ENCODE assay signal across 12 mouse cellular contexts in the genomic region with DNA sequence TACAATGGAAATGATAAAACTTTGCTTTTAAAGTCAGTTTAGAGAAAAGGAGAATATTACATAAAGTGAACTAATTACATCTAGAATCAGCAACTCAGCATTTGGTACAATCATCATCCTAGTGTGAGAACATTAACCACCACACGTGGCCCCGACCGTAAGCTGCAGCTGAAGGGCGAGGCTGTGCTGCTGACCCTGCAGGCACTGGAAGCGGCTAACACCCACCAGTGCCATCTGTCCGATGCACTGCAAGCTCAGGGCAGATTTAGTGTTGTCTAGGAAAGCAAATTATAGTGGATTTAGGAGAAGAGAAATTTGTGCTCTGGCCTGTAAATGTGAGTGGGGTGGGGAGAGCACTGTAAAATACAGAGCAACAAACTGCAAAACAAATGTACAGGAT. TPM values are rescaled to one million over a fixed set of nuclear protein-coding genes. Genes with fewer than 3 reads are reported as not detected.
DNase-seq lines count a peak whose midpoint lies in the region; ATAC-seq and TF ChIP-seq lines count a peak whose summit lies in the region.
"Had no signal": no experiment of that assay in that cellular context is flagged by ENCODE, and none has a peak within 500 bp of the region (broad histone marks: within the 10 kb centered on the region; RNA-seq: fewer than 3 reads in every experiment).

No protein-coding gene starts in this region.

- 0 out of 2 replicates have a peak, but pooled peaks have one; percentile 55 for ATAC-seq in hindbrain, embryonic 16.5 days
- ATAC-seq in hindbrain, embryonic 12.5 days (ENCODE audit: low FRiP score): no peak
- ATAC-seq in lung, postnatal 0 days: no peak

- no peak for DNase-seq in lung, postnatal 0 days (ENCODE audit: low spot score)
- no peak for DNase-seq in lung, postnatal 36 days
- DNase-seq in cerebellum, adult 9-11 months: peak; percentile 66
- DNase-seq in retina, postnatal 1 day: peak; percentile 62
- DNase-seq in testis, postnatal 14 days (ENCODE audit: low spot score): no peak
- DNase-seq: embryo, embryonic 11 days had no signal

- H3K27ac ChIP-seq in hindbrain, embryonic 16.5 days (ENCODE audit: low read depth, low read length): no peak overlapping the region
- no peak overlapping the region for H3K27ac ChIP-seq in hindbrain, embryonic 12.5 days
- H3K27ac ChIP-seq in lung, postnatal 0 days (ENCODE audit: low read length): 0 out of 2 replicates have a peak overlapping the region, but pooled peaks have one; percentile 38
- H3K27ac ChIP-seq: stomach, embryonic 15.5 days had no signal

- no peak overlapping the region for H3K4me2 ChIP-seq in hindbrain, embryonic 16.5 days (ENCODE audit: low read length)
- no peak overlapping the region for H3K4me2 ChIP-seq in hindbrain, embryonic 12.5 days (replicated peaks)
- H3K4me2 ChIP-seq in lung, postnatal 0 days (replicated peaks; ENCODE audit: low read depth, low read length): no peak overlapping the region
- H3K4me2 ChIP-seq: lung, embryonic 14.5 days; stomach, embryonic 15.5 days had no signal

- no peaks in the 10 kb centered on the region for H3K9me3 ChIP-seq in hindbrain, embryonic 16.5 days (ENCODE audit: control insufficient read depth, low read length)
- H3K9me3 ChIP-seq in hindbrain, embryonic 12.5 days (replicated peaks): no peaks in the 10 kb centered on the region
- H3K9me3 ChIP-seq in lung, postnatal 0 days (ENCODE audit: low read length): no peaks in the 10 kb centered on the region
- H3K9me3 ChIP-seq: megakaryocyte, embryonic 14.5 days; stomach, embryonic 15.5 days had no signal

- WGBS in hindbrain, embryonic 16.5 days: 68% methylated on average over 6 of the region's 6 CpGs
- WGBS in hindbrain, embryonic 12.5 days: 89% methylated on average over 6 of the region's 6 CpGs
- 86% methylated on average over 6 of the region's 6 CpGs for WGBS in lung, postnatal 0 days

- no peak for TF ChIP-seq CTCF in lung, postnatal 0 days (IDR thresholded peaks at IDR 0.05)

- H3K4me3 ChIP-seq in hindbrain, embryonic 16.5 days (ENCODE audit: low read length): no peak overlapping the region
- H3K4me3 ChIP-seq in hindbrain, embryonic 12.5 days: no peak overlapping the region
- no peak overlapping the region for H3K4me3 ChIP-seq in lung, postnatal 0 days (ENCODE audit: low read depth, low read length)
- H3K4me3 ChIP-seq: erythroblast, embryonic 14.5 days; stomach, embryonic 15.5 days had no signal

- peaks cover 10% of the 10 kb centered on the region for H3K4me1 ChIP-seq in hindbrain, embryonic 16.5 days (ENCODE audit: control insufficient read depth, insufficient read depth, low read depth, low read length)
- 0 out of 2 replicates have a peak, but pooled peaks cover 4% of the 10 kb centered on the region for H3K4me1 ChIP-seq in hindbrain, embryonic 12.5 days
- H3K4me1 ChIP-seq in lung, postnatal 0 days (ENCODE audit: insufficient read depth, low read depth, low read length): no peaks in the 10 kb centered on the region
- H3K4me1 ChIP-seq: stomach, embryonic 15.5 days had no signal

- no peak overlapping the region for H3K9ac ChIP-seq in hindbrain, embryonic 16.5 days (ENCODE audit: low read depth, low read length)
- no peak overlapping the region for H3K9ac ChIP-seq in hindbrain, embryonic 12.5 days
- H3K9ac ChIP-seq in lung, postnatal 0 days (replicated peaks; ENCODE audit: low read depth): no peak overlapping the region
- H3K9ac ChIP-seq: lung, embryonic 14.5 days; stomach, embryonic 15.5 days had no signal

- no peak for TF ChIP-seq EP300 in lung, postnatal 0 days (IDR thresholded peaks at IDR 0.05)

- no peaks in the 10 kb centered on the region for H3K27me3 ChIP-seq in hindbrain, embryonic 16.5 days (replicated peaks; ENCODE audit: control insufficient read depth, insufficient read depth, low read length)
- no peaks in the 10 kb centered on the region for H3K27me3 ChIP-seq in hindbrain, embryonic 12.5 days
- no peaks in the 10 kb centered on the region for H3K27me3 ChIP-seq in lung, postnatal 0 days (replicated peaks; ENCODE audit: insufficient read depth, low read length)
- H3K27me3 ChIP-seq: megakaryocyte, embryonic 14.5 days; stomach, embryonic 15.5 days had no signal

- peaks cover 23% of the 10 kb centered on the region for H3K36me3 ChIP-seq in hindbrain, embryonic 16.5 days (ENCODE audit: control insufficient read depth, insufficient read depth, low read length)
- peaks cover 73% of the 10 kb centered on the region for H3K36me3 ChIP-seq in hindbrain, embryonic 12.5 days
- peaks cover 22% of the 10 kb centered on the region; the same call in 1 of the 2 replicates for H3K36me3 ChIP-seq in lung, postnatal 0 days (ENCODE audit: insufficient read depth, low read length)

RNA-seq across cellular contexts. Expression of gene Cep95, which starts 31.2 kb away (rescaled TPM):
- polyA plus RNA-seq in hindbrain, embryonic 16.5 days (2015; fragmentation: Nextera tagmentation; extraction: Ambion mirVana): 12.2 and 15.3 TPM in 2 replicates
- 22.3 and 22.7 TPM in 2 replicates for polyA plus RNA-seq in hindbrain, embryonic 12.5 days (2016; fragmentation: Nextera tagmentation; extraction: Ambion mirVana)
- 9.5 and 12.1 TPM in 2 replicates for polyA plus RNA-seq in lung, postnatal 0 days (2015; fragmentation: Nextera tagmentation; extraction: Ambion mirVana)

RNA-seq across cellular contexts. Expression of gene Ddx5, which starts 31.3 kb away (rescaled TPM):
- 315 and 329 TPM in 2 replicates for polyA plus RNA-seq in hindbrain, embryonic 16.5 days (2015; fragmentation: Nextera tagmentation; extraction: Ambion mirVana)
- 467 and 505 TPM in 2 replicates for polyA plus RNA-seq in hindbrain, embryonic 12.5 days (2016; fragmentation: Nextera tagmentation; extraction: Ambion mirVana)
- polyA plus RNA-seq in lung, postnatal 0 days (2015; fragmentation: Nextera tagmentation; extraction: Ambion mirVana): 296 and 352 TPM in 2 replicates

RNA-seq across cellular contexts. Expression of gene Polg2, which starts 40.9 kb away (rescaled TPM):
- 9.1 and 9.9 TPM in 2 replicates for polyA plus RNA-seq in hindbrain, embryonic 16.5 days (2015; fragmentation: Nextera tagmentation; extraction: Ambion mirVana)
- polyA plus RNA-seq in hindbrain, embryonic 12.5 days (2016; fragmentation: Nextera tagmentation; extraction: Ambion mirVana): 8.5 and 10.7 TPM in 2 replicates
- 9.0 and 9.1 TPM in 2 replicates for polyA plus RNA-seq in lung, postnatal 0 days (2015; fragmentation: Nextera tagmentation; extraction: Ambion mirVana)

Comparison
In these comparisons a context has a peak if more than half of its experiments do, and no peak if none do; other contexts are left out.
1. DNase-seq: peak in cerebellum, adult 9-11 months (single experiment) and retina, postnatal 1 day (single experiment); none in lung, postnatal 0 days (single experiment), lung, postnatal 36 days (single experiment) and testis, postnatal 14 days (single experiment).